Mouse (Mus musculus): ENCODE results near the gene Frg2f1.

Frg2f1 gene

GRCm38 (mm10) chr4:119492933-119493327 is 46.4 kb downstream of the Frg2f1 start:
- no peak for DNase-seq (ENCODE audit: low spot score in 2 of 2)

GRCm38 (mm10) chr4:119492291-119492932 is 46.9 kb downstream of the Frg2f1 start, which contains the start of gene Rimkla:
Gene Rimkla (minus strand): TSS chr4:119492628.
- peak; percentile 41 to 69 for DNase-seq (ENCODE audit: low spot score in 2 of 2)

- DNase-seq (ENCODE audit: low spot score in 2 of 2) = peak; percentile 56 to 73
Measured at GRCm38 (mm10) chr4:119490806-119491205, 48.5 kb downstream of the Frg2f1 start.

- DNase-seq (ENCODE audit: low spot score in 2 of 2) = no peak
Measured at GRCm38 (mm10) chr4:119489666-119490065, 49.7 kb downstream of the Frg2f1 start.

GRCm38 (mm10) chr4:119484882-119485281 is 54.4 kb downstream of the Frg2f1 start:
- no peak for DNase-seq (ENCODE audit: low spot score in 2 of 2)

- no peak for DNase-seq (ENCODE audit: low spot score in 2 of 2)
Measured at GRCm38 (mm10) chr4:119483051-119483450, 56.3 kb downstream of the Frg2f1 start.

All from cerebellum, postnatal 4 days (tissue).